Mouse (Mus musculus) ZHBTc4 (cell line): ENCODE measurements around the gene Vipas39.

Experiments used
- DNase-seq: peaks from one replicate; pipeline ENCODE4 v3.0.0-alpha.2; 2011; ENCODE audit warnings: low read depth, low spot score

Vipas39 gene

GRCm38 (mm10) chr12:87266827-87267603 is 959 bp upstream of the Vipas39 start:
- DNase-seq: peak; percentile 75

GRCm38 (mm10) chr12:87265444-87265843 is 612 bp downstream of the Vipas39 start:
- DNase-seq: no peak

- no peak for DNase-seq
Observed at GRCm38 (mm10) chr12:87260562-87260961, 5.5 kb downstream of the Vipas39 start.

- DNase-seq: no peak
Observed at GRCm38 (mm10) chr12:87256629-87257028, 9.4 kb downstream of the Vipas39 start.

- DNase-seq: no peak
Observed at GRCm38 (mm10) chr12:87253878-87254277, 12.2 kb downstream of the Vipas39 start.

GRCm38 (mm10) chr12:87250161-87250560 is 15.9 kb downstream of the Vipas39 start:
- DNase-seq: no peak

GRCm38 (mm10) chr12:87238632-87239031 is 27.4 kb downstream of the Vipas39 start, which contains the start of gene Noxred1:
Gene Noxred1, minus strand, starts transcription at chr12:87238732.
- no peak for DNase-seq

- no peak for DNase-seq
Observed at GRCm38 (mm10) chr12:87236882-87237483, 29.1 kb downstream of the Vipas39 start.

- DNase-seq: no peak
Observed at GRCm38 (mm10) chr12:87230379-87230895, 35.6 kb downstream of the Vipas39 start.

- no peak for DNase-seq
Observed at GRCm38 (mm10) chr12:87229633-87230032, 36.4 kb downstream of the Vipas39 start.

- peak; percentile 89 for DNase-seq
Observed at GRCm38 (mm10) chr12:87226801-87227200, 39.3 kb downstream of the Vipas39 start.

GRCm38 (mm10) chr12:87224950-87225349 is 41.1 kb downstream of the Vipas39 start:
- DNase-seq: peak; percentile 72

- DNase-seq: no peak
Observed at GRCm38 (mm10) chr12:87219362-87219761, 46.7 kb downstream of the Vipas39 start.

- no peak for DNase-seq
Observed at GRCm38 (mm10) chr12:87217596-87217995, 48.5 kb downstream of the Vipas39 start.

GRCm38 (mm10) chr12:87216053-87216452 is 50.0 kb downstream of the Vipas39 start:
- no peak for DNase-seq

- no peak for DNase-seq
Observed at GRCm38 (mm10) chr12:87212844-87213606, 53.0 kb downstream of the Vipas39 start.

GRCm38 (mm10) chr12:87205789-87206188 is 60.3 kb downstream of the Vipas39 start:
- DNase-seq: peak; percentile 62

- no peak for DNase-seq
Observed at GRCm38 (mm10) chr12:87201694-87202093, 64.4 kb downstream of the Vipas39 start.

- peak; percentile 93 for DNase-seq
Observed at GRCm38 (mm10) chr12:87199973-87200586, 66.0 kb downstream of the Vipas39 start, which contains the start of gene Tmed8. Gene Tmed8, minus strand, starts transcription at chr12:87200454.

GRCm38 (mm10) chr12:87199206-87199972 is 66.7 kb downstream of the Vipas39 start, which contains the start of gene Samd15:
Gene Samd15, plus strand, starts transcription at chr12:87199723.
- DNase-seq: peak; percentile 65

GRCm38 (mm10) chr12:87198792-87199191 is 67.3 kb downstream of the Vipas39 start:
- no peak for DNase-seq
